Mouse (Mus musculus): Measurements from ENCODE around the gene Rasgrf1. TPM values are rescaled to one million over a fixed set of nuclear protein-coding genes. Genes with fewer than 3 reads are reported as not detected.

The Rasgrf1 gene
- 166 and 173 TPM in 2 replicates for polyA plus RNA-seq (2012; rRNA removed)

- peak in 1 of 2 experiments; percentile 74 for DNase-seq (ENCODE audit: extremely low spot score in 1 of 2, low spot score in 1 of 2)
Measured at GRCm38 (mm10) chr9:89909131-89910010, at the start of gene Rasgrf1. TSS of gene Rasgrf1 (plus strand) at chr9:89909908.

GRCm38 (mm10) chr9:89860145-89860544 lies 49.6 kb upstream of the Rasgrf1 start:
- DNase-seq (ENCODE audit: extremely low spot score in 1 of 2, low spot score in 1 of 2) = no peak

- DNase-seq (ENCODE audit: extremely low spot score in 1 of 2, low spot score in 1 of 2) = no peak
Measured at GRCm38 (mm10) chr9:89860584-89860983, 49.1 kb upstream of the Rasgrf1 start.

- no peak for DNase-seq (ENCODE audit: extremely low spot score in 1 of 2, low spot score in 1 of 2)
Measured at GRCm38 (mm10) chr9:89867141-89867540, 42.6 kb upstream of the Rasgrf1 start.

GRCm38 (mm10) chr9:89868093-89868729 lies 41.5 kb upstream of the Rasgrf1 start:
- DNase-seq (ENCODE audit: extremely low spot score in 1 of 2, low spot score in 1 of 2) = no peak

- no peak for DNase-seq (ENCODE audit: extremely low spot score in 1 of 2, low spot score in 1 of 2)
Measured at GRCm38 (mm10) chr9:89869594-89869993, 40.1 kb upstream of the Rasgrf1 start.

- peak in 1 of 2 experiments; percentile 45 for DNase-seq (ENCODE audit: extremely low spot score in 1 of 2, low spot score in 1 of 2)
Measured at GRCm38 (mm10) chr9:89870531-89871150, 39.1 kb upstream of the Rasgrf1 start.

- DNase-seq (ENCODE audit: extremely low spot score in 1 of 2, low spot score in 1 of 2) = peak in 1 of 2 experiments; percentile 66
Measured at GRCm38 (mm10) chr9:89872137-89872536, 37.6 kb upstream of the Rasgrf1 start.

GRCm38 (mm10) chr9:89874434-89874833 lies 35.3 kb upstream of the Rasgrf1 start:
- no peak for DNase-seq (ENCODE audit: extremely low spot score in 1 of 2, low spot score in 1 of 2)

GRCm38 (mm10) chr9:89875551-89875950 lies 34.2 kb upstream of the Rasgrf1 start:
- DNase-seq (ENCODE audit: extremely low spot score in 1 of 2, low spot score in 1 of 2) = no peak

GRCm38 (mm10) chr9:89878471-89879020 lies 31.2 kb upstream of the Rasgrf1 start:
- DNase-seq (ENCODE audit: extremely low spot score in 1 of 2, low spot score in 1 of 2) = no peak

- peak in 1 of 2 experiments; percentile 41 for DNase-seq (ENCODE audit: extremely low spot score in 1 of 2, low spot score in 1 of 2)
Measured at GRCm38 (mm10) chr9:89879574-89879973, 30.1 kb upstream of the Rasgrf1 start.

GRCm38 (mm10) chr9:89881552-89881951 lies 28.2 kb upstream of the Rasgrf1 start:
- no peak for DNase-seq (ENCODE audit: extremely low spot score in 1 of 2, low spot score in 1 of 2)

GRCm38 (mm10) chr9:89882583-89882982 lies 27.1 kb upstream of the Rasgrf1 start:
- DNase-seq (ENCODE audit: extremely low spot score in 1 of 2, low spot score in 1 of 2) = no peak

- no peak for DNase-seq (ENCODE audit: extremely low spot score in 1 of 2, low spot score in 1 of 2)
Measured at GRCm38 (mm10) chr9:89885701-89886218, 23.9 kb upstream of the Rasgrf1 start.

GRCm38 (mm10) chr9:89891534-89892293 lies 18.0 kb upstream of the Rasgrf1 start:
- DNase-seq (ENCODE audit: extremely low spot score in 1 of 2, low spot score in 1 of 2) = peak in 1 of 2 experiments; percentile 54

- no peak for DNase-seq (ENCODE audit: extremely low spot score in 1 of 2, low spot score in 1 of 2)
Measured at GRCm38 (mm10) chr9:89892540-89893188, 17.0 kb upstream of the Rasgrf1 start.

GRCm38 (mm10) chr9:89900111-89900824 lies 9.4 kb upstream of the Rasgrf1 start:
- no peak for DNase-seq (ENCODE audit: extremely low spot score in 1 of 2, low spot score in 1 of 2)

GRCm38 (mm10) chr9:89901184-89901583 lies 8.5 kb upstream of the Rasgrf1 start:
- DNase-seq (ENCODE audit: extremely low spot score in 1 of 2, low spot score in 1 of 2) = peak in 1 of 2 experiments; percentile 49

Data from frontal cortex, adult 2 months (tissue).